Mouse (Mus musculus) adrenal gland, postnatal 10 days (tissue): ENCODE measurements around the gene Tmem80. TPM values are rescaled to one million over a fixed set of nuclear protein-coding genes. Genes with fewer than 3 reads are reported as not detected.
A peak's percentile ranks its signal among the peaks of the same experiment; 100 is the strongest.

Experiments used
- DNase-seq: peaks from one replicate; pipeline ENCODE4 v3.0.0; 2021; ENCODE audit warnings: mixed read lengths
- long read RNA-seq, 2 experiments: library from polyadenylated mRNA; stranded (forward); transcript quantifications; one replicate each; pipeline ENCODE4 v2.0.0; 2021
- total RNA-seq, 2 experiments: library from RNA; stranded (reverse); gene quantifications; 2 replicates each; pipeline ENCODE4 v1.2.3; 2021

Gene Tmem80
- total RNA-seq: 10 to 100 TPM; 22.1 to 31.6 TPM
- long read RNA-seq, experiment 1, transcript Tmem80-203 (3 exons, 669 nt): minor isoform, 5 of 31 reads
- long read RNA-seq, experiment 1, transcript Tmem80-202 (5 exons, 959 nt): major isoform, 8 of 31 reads
- long read RNA-seq, experiment 1, partial matches to known transcripts: 0 of 31 reads
- long read RNA-seq, experiment 1, other reads (novel, unspliced or antisense): 11 of 31 reads
- long read RNA-seq, experiment 2, transcript Tmem80-209 (2 exons, 905 nt): major isoform, 6 of 13 reads
- long read RNA-seq, experiment 2, partial matches to known transcripts: 0 of 13 reads
- long read RNA-seq, experiment 2, other reads (novel, unspliced or antisense): 3 of 13 reads

GRCm38 (mm10) chr7:141327469-141328372, at the start of gene Tmem80, which contains the start of gene Deaf1:
Gene Tmem80, plus strand, starts transcription at chr7:141327739.
Gene Deaf1, minus strand, starts transcription at chr7:141327690.
- DNase-seq: peak; percentile 99

- DNase-seq: peak; percentile 40
Measured at GRCm38 (mm10) chr7:141278766-141279590, 48.6 kb upstream of the Tmem80 start, which contains the start of gene Sct. Gene Sct, minus strand, starts transcription at chr7:141279133.

GRCm38 (mm10) chr7:141281442-141281841, 46.1 kb upstream of the Tmem80 start:
- no peak for DNase-seq

- no peak for DNase-seq
Measured at GRCm38 (mm10) chr7:141282756-141283155, 44.8 kb upstream of the Tmem80 start.

GRCm38 (mm10) chr7:141288042-141288441, 39.5 kb upstream of the Tmem80 start:
- DNase-seq: no peak

GRCm38 (mm10) chr7:141291921-141292582, 35.5 kb upstream of the Tmem80 start, which contains the start of gene Drd4:
Gene Drd4, plus strand, starts transcription at chr7:141292006.
- DNase-seq: peak; percentile 44

- no peak for DNase-seq
Measured at GRCm38 (mm10) chr7:141292583-141293388, 34.8 kb upstream of the Tmem80 start.

GRCm38 (mm10) chr7:141293852-141294471, 33.6 kb upstream of the Tmem80 start:
- DNase-seq: peak; percentile 61

- no peak for DNase-seq
Measured at GRCm38 (mm10) chr7:141294479-141294878, 33.1 kb upstream of the Tmem80 start.

GRCm38 (mm10) chr7:141297926-141298650, 29.5 kb upstream of the Tmem80 start:
- no peak for DNase-seq

GRCm38 (mm10) chr7:141299175-141299574, 28.4 kb upstream of the Tmem80 start:
- DNase-seq: no peak

GRCm38 (mm10) chr7:141301386-141301785, 26.2 kb upstream of the Tmem80 start:
- peak; percentile 45 for DNase-seq

GRCm38 (mm10) chr7:141302702-141303268, 24.8 kb upstream of the Tmem80 start:
- no peak for DNase-seq

- DNase-seq: no peak
Measured at GRCm38 (mm10) chr7:141304537-141304936, 23.0 kb upstream of the Tmem80 start.

- DNase-seq: peak; percentile 55
Measured at GRCm38 (mm10) chr7:141314416-141314815, 13.1 kb upstream of the Tmem80 start.

- DNase-seq: no peak
Measured at GRCm38 (mm10) chr7:141315076-141315475, 12.5 kb upstream of the Tmem80 start.

GRCm38 (mm10) chr7:141315974-141316373, 11.6 kb upstream of the Tmem80 start:
- peak; percentile 56 for DNase-seq

- DNase-seq: no peak
Measured at GRCm38 (mm10) chr7:141317619-141318132, 9.9 kb upstream of the Tmem80 start.

- no peak for DNase-seq
Measured at GRCm38 (mm10) chr7:141319446-141319845, 8.1 kb upstream of the Tmem80 start.
